Mouse (Mus musculus): Measurements from ENCODE around the gene Ap1b1. TPM values are rescaled to one million over a fixed set of nuclear protein-coding genes. Genes with fewer than 3 reads are reported as not detected.

Ap1b1 gene
- total RNA-seq, 1 experiment from 2014 or later, result 80.8 TPM

- no peak for ATAC-seq (replicated peaks in 1 of 2; ENCODE audit: insufficient read depth in 1 of 2, low FRiP score in 2 of 2, low TSS enrichment in 1 of 2, low read depth in 1 of 2, poor library complexity in 2 of 2, severe bottlenecking in 2 of 2)
Observed at GRCm38 (mm10) chr11:5051629-5052028, 65.0 kb downstream of the Ap1b1 start.

DNA sequence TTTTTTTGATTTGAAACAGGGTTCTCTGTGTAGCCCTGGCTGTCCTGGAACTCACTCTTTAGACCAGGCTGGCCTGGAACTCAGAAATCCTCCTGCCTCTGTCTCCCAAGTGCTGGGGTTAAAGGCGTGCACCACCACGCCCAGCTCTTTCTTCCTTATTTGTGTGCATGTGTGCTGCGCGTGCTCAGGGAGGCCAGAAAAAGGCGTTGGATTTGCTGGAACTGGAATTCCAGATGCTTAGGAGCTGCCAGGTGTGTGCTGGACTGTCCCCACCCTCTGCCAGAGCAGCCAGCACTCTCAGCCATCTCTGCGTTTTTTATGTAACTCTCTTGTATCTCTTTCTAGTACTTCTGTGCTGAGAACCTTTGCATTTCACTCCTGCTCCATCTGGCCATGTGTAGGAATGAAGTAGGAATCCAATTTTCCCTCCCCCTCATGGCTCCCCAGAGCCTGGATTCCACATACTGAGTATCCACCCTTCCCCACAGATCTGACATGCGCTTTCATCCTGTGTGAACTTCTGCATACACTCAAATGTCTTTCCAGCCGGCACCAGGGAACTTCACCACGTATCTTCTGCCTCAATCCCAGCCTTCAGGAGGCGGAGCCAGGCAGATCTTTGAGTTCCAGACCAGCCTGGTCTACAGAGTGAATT, 65.7 kb downstream of the Ap1b1 start:
- ATAC-seq (replicated peaks in 1 of 2; ENCODE audit: insufficient read depth in 1 of 2, low FRiP score in 2 of 2, low TSS enrichment in 1 of 2, low read depth in 1 of 2, poor library complexity in 2 of 2, severe bottlenecking in 2 of 2), result no peak

- ATAC-seq (replicated peaks in 1 of 2; ENCODE audit: insufficient read depth in 1 of 2, low FRiP score in 2 of 2, low TSS enrichment in 1 of 2, low read depth in 1 of 2, poor library complexity in 2 of 2, severe bottlenecking in 2 of 2), result no peak
Observed at GRCm38 (mm10) chr11:5054151-5054550, 67.5 kb downstream of the Ap1b1 start.

DNA sequence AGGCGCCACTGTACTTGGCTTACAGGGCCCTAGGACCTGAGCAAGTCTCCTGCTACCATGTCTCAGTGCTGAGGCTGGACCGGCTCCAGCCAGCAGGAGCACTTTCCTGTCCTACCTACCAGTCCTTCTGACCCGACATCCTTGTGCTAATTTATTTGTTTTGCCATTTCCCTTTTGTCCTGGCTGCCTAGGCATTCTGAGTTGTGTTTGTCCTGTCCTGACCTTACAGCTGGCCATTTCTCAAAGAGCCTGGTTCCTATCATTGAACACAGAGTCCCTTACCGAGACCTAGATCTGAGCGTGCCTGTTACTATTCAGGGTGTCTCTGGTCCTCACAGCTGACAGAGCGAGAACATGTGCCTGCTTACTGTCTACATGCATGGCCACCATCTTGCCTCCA, 68.2 kb downstream of the Ap1b1 start:
- ATAC-seq (replicated peaks in 1 of 2; ENCODE audit: insufficient read depth in 1 of 2, low FRiP score in 2 of 2, low TSS enrichment in 1 of 2, low read depth in 1 of 2, poor library complexity in 2 of 2, severe bottlenecking in 2 of 2), result no peak

DNA sequence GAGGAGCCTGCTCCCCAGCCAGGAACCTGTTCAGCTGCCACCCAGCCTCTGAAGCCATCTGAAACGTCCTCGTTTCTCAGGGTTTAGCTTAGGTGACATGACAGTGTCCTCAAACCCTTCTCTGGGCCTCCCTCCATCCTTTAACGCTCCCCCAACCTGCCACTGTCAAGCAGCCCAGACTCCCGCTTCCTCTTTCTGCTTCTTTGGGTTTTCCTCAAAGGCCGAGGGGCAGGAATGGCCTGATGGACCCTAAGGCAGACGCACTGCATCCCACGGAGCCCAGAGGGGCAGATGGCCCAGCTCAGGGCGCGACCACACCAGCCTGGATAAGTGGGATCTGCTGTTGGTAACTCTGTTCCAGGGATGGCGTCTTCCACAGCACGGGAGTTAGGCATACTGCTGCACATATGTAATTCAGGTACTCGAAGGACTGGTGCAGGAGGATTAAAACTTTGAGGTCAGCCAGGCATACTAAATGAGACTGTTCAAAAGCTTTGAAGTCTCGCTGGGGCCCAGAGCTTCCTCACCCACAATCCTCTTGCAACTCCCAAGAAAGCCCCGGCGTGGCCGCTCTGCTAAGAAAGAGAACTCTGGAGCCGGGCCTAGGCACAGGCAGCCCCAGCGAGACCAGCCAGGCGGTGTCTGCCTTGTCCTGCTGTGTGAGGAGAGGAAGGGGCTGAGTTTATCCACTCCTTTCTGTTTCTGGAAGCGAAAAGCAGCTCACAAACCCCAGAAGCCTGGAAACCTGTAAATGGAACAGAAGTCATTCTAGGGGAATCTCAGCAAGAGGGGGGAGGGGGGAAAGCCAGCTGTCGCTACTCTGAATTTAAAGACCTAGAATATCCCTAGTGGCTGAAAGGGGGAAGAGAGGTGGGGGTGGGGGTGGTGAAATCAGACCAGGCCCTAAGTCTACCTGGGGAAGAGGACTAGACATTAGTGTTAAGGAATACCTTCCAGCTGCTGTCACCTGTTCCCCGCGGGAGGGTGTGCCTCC, 69.6 kb downstream of the Ap1b1 start:
- ATAC-seq (replicated peaks in 1 of 2; ENCODE audit: insufficient read depth in 1 of 2, low FRiP score in 2 of 2, low TSS enrichment in 1 of 2, low read depth in 1 of 2, poor library complexity in 2 of 2, severe bottlenecking in 2 of 2), result no peak

DNA sequence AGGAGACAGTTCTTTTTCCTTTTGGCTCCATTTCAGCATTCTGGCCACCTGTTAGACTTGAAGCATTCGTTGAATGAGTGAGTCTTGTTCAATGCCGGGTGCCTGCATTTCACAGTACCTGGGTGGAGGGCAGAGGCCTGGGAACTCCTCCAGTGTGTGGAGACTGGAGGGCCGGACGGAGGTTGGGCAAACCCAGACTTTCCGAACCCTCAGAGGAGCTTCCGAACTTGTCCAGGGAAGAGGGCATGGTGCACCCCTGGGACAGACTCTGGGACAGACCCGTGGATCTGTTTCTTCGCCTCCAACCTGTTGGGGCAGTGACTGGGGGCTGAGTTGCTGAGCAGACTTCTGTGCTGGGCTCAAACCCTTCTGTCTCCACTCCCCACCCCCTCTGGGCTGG, 70.4 kb downstream of the Ap1b1 start:
- ATAC-seq (replicated peaks in 1 of 2; ENCODE audit: insufficient read depth in 1 of 2, low FRiP score in 2 of 2, low TSS enrichment in 1 of 2, low read depth in 1 of 2, poor library complexity in 2 of 2, severe bottlenecking in 2 of 2), result no peak

DNA sequence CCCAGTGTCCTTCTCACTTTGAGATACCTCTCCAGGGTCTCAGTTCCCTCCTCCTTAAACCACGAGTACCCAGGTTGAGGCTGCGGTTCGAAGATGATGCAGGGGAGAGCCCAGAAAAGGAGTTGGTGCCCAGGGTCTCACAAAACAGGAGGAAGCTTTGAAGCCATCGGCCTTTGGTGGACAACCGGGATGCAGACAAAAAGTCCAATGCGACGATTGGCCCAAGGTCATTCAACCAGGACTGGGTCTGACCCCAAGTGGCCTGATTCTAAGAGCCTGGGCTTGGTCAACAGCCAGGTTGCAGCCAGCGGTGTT, 70.9 kb downstream of the Ap1b1 start:
- no peak for ATAC-seq (replicated peaks in 1 of 2; ENCODE audit: insufficient read depth in 1 of 2, low FRiP score in 2 of 2, low TSS enrichment in 1 of 2, low read depth in 1 of 2, poor library complexity in 2 of 2, severe bottlenecking in 2 of 2)

DNA sequence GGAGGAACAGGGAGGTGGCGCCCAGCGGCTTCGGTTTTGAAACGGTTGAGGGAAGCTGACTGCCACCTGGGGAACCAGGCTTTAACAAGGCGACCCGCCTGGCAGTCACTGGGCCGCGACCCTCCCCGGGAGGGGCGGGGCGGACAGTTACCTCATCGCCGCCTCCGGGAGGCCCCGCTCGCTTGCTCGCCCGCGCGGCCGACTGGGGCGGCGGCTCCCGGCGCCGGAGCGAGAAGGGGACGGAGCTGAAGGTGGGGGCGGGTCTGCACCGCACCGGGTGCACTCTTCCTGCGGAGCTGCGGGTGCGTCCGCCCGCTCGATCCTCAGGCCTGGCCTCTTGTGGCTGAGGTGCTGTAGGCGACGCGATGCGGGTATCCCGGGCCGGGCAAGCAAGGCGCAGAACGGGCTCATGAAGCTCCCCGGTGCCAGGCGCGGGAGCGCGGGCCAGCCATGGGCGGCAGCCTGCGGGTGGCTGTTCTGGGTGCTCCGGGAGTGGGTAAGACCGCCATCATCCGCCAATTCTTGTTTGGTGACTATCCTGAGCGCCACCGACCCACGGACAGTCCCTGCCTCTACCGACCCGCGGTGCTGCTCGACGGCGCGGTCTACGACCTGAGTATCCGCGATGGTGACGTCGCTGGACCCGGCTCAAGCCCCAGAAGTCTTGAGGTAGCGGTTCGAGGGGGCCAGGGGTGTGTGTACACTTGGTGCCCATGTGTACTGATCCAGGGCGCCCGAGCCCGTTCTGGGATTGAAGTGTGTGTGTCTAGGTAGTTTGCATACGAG, 71.4 kb downstream of the Ap1b1 start, which contains the start of gene Rasl10a:
Rasl10a (plus strand) TSS at position 273 of the 786 bp plus-strand sequence.
- ATAC-seq (replicated peaks in 1 of 2; ENCODE audit: insufficient read depth in 1 of 2, low FRiP score in 2 of 2, low TSS enrichment in 1 of 2, low read depth in 1 of 2, poor library complexity in 2 of 2, severe bottlenecking in 2 of 2), result peak; percentile 5 to 8; a peak in 1 of 4 replicates

GRCm38 (mm10) chr11:5058783-5059182, 72.2 kb downstream of the Ap1b1 start:
- ATAC-seq (replicated peaks in 1 of 2; ENCODE audit: insufficient read depth in 1 of 2, low FRiP score in 2 of 2, low TSS enrichment in 1 of 2, low read depth in 1 of 2, poor library complexity in 2 of 2, severe bottlenecking in 2 of 2), result no peak

DNA sequence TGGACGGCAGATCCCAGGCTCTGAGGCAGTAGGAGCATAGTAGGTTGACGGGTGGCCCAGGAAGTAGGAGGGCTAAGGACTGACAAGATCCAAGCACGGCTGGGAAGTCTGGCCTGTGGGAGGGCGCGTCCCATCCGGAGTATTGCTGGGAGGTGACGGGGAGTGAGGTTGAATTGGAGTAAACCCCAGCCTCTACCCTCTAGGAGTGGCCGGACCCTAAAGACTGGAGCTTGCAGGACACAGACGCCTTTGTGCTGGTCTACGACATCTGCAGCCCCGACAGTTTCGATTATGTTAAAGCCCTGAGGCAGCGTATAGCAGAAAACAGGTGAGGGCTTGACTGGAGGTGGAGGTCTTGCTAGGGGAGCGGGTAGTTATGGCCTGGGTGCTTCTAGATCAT, 72.6 kb downstream of the Ap1b1 start:
- ATAC-seq (replicated peaks in 1 of 2; ENCODE audit: insufficient read depth in 1 of 2, low FRiP score in 2 of 2, low TSS enrichment in 1 of 2, low read depth in 1 of 2, poor library complexity in 2 of 2, severe bottlenecking in 2 of 2), result no peak

DNA sequence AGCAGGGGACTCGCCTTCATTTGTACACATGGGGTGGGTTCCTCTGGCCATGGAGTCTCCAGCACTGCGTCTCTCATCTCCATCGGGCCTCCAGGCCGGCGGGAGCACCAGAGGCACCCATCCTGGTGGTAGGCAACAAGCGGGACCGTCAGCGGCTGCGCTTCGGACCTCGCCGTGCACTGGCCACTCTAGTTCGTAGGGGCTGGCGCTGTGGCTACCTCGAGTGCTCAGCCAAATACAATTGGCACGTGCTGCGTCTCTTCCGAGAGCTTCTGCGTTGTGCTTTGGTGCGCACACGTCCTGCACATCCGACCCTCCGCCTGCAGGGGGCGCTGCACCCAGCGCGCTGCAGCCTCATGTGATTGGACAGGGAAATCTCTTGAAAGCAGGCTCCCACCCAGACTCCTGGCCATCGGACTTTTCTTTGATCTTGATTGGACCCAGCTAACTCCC, 73.1 kb downstream of the Ap1b1 start:
- no peak for ATAC-seq (replicated peaks in 1 of 2; ENCODE audit: insufficient read depth in 1 of 2, low FRiP score in 2 of 2, low TSS enrichment in 1 of 2, low read depth in 1 of 2, poor library complexity in 2 of 2, severe bottlenecking in 2 of 2)

- no peak for ATAC-seq (replicated peaks in 1 of 2; ENCODE audit: insufficient read depth in 1 of 2, low FRiP score in 2 of 2, low TSS enrichment in 1 of 2, low read depth in 1 of 2, poor library complexity in 2 of 2, severe bottlenecking in 2 of 2)
Observed at GRCm38 (mm10) chr11:5060756-5061412, 74.3 kb downstream of the Ap1b1 start.

GRCm38 (mm10) chr11:5061413-5062139, 75.0 kb downstream of the Ap1b1 start:
- ATAC-seq (replicated peaks in 1 of 2; ENCODE audit: insufficient read depth in 1 of 2, low FRiP score in 2 of 2, low TSS enrichment in 1 of 2, low read depth in 1 of 2, poor library complexity in 2 of 2, severe bottlenecking in 2 of 2), result peak; percentile 6 to 26; a peak in 2 of 4 replicates

- no peak for ATAC-seq (replicated peaks in 1 of 2; ENCODE audit: insufficient read depth in 1 of 2, low FRiP score in 2 of 2, low TSS enrichment in 1 of 2, low read depth in 1 of 2, poor library complexity in 2 of 2, severe bottlenecking in 2 of 2)
Observed at GRCm38 (mm10) chr11:5062326-5062725, 75.7 kb downstream of the Ap1b1 start.

- ATAC-seq (replicated peaks in 1 of 2; ENCODE audit: insufficient read depth in 1 of 2, low FRiP score in 2 of 2, low TSS enrichment in 1 of 2, low read depth in 1 of 2, poor library complexity in 2 of 2, severe bottlenecking in 2 of 2), result no peak
Observed at GRCm38 (mm10) chr11:5062860-5063505, 76.4 kb downstream of the Ap1b1 start.

DNA sequence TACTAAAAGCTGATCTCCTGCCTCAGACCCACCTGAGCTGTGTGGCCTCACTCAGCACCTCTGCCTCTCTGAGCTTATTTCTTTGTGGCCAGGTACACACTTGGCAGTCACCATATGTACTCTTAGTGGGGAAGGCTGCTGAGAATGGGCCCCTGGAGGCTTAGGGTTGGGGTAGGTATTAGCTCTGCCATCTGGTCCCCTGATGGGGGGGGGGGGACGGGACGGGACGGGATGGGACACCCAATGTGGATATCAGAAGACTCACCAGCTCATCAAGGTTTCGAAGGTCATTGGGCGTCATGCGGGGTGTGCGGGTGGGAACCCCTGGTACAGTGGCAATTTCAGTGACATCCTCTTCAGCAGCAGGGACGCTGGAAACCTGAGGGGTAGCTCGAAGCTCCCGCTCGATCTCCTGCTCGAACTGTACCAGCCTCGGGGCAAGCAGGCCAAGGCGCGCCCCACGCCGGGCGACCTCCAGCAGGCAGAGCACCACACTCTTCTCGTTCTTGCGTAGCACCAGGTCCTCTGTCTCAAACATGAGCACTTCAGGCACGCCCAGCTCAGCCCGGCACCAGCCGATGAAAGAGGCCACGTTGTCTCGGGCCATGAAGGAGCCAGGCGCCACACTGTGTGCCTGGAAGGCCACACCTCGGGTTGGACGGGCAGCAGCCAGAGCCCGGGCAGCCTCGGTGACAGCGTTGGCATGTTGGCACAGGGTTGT, 77.1 kb downstream of the Ap1b1 start:
- ATAC-seq (replicated peaks in 1 of 2; ENCODE audit: insufficient read depth in 1 of 2, low FRiP score in 2 of 2, low TSS enrichment in 1 of 2, low read depth in 1 of 2, poor library complexity in 2 of 2, severe bottlenecking in 2 of 2), result 0 out of 4 replicates have a peak, but pooled peaks of 1 of the 2 experiments have one; percentile 5
